Mouse (Mus musculus) forebrain, embryonic 14.5 days (tissue): ENCODE data around the gene Ncor2. TPM values are rescaled to one million over a fixed set of nuclear protein-coding genes. Genes with fewer than 3 reads are reported as not detected.

Source experiments
- ATAC-seq: fragments of 200-750 bp; cut with Nextera tagmentation; 2 replicates; pipeline ENCODE4 v1.8.0; 2017; ENCODE audit warnings: mild to moderate bottlenecking, moderate library complexity
- DNase-seq: peaks from one replicate; pipeline ENCODE4 v3.0.0-alpha.2; 2015; ENCODE audit warnings: low spot score
- H3K27ac ChIP-seq: fragments of 300-500 bp; sonication (generic); 2 replicates; pipeline ENCODE4 v1.5.1; 2014; ENCODE audit warnings: low read depth, mild to moderate bottlenecking, control low read depth, low read length, moderate library complexity
- H3K27me3 ChIP-seq: fragments of 300-500 bp; sonication (generic); replicated peaks from 2 replicates; pipeline ENCODE4 v1.6.1; 2014; ENCODE audit warnings: low read length, control low read depth, mixed read lengths; ENCODE audit not compliant: control insufficient read depth, insufficient read depth
- H3K36me3 ChIP-seq: fragments of 300-500 bp; sonication (generic); 2 replicates; pipeline ENCODE4 v1.6.1; 2014; ENCODE audit warnings: low read length, control low read depth; ENCODE audit not compliant: control insufficient read depth, insufficient read depth
- H3K4me1 ChIP-seq: fragments of 300-500 bp; sonication (generic); 2 replicates; pipeline ENCODE4 v1.6.1; 2014; ENCODE audit warnings: antibody characterized with exemption, low read length, control low read depth; ENCODE audit not compliant: control insufficient read depth, insufficient read depth
- H3K4me2 ChIP-seq: fragments of 300-500 bp; sonication (generic); 2 replicates; pipeline ENCODE4 v1.6.1; 2014; ENCODE audit warnings: mild to moderate bottlenecking, control low read depth, low read length
- H3K4me3 ChIP-seq: fragments of 300-500 bp; sonication (generic); 2 replicates; pipeline ENCODE4 v1.5.1; 2014; ENCODE audit warnings: low read depth, low read length, control low read depth
- H3K9ac ChIP-seq: fragments of 300-500 bp; sonication (generic); 2 replicates; pipeline ENCODE4 v1.6.1; 2014; ENCODE audit warnings: mild to moderate bottlenecking, low read length, control low read depth, moderate library complexity
- H3K9me3 ChIP-seq: fragments of 300-500 bp; sonication (generic); replicated peaks from 2 replicates; pipeline ENCODE4 v1.6.1; 2016; ENCODE audit warnings: low read length, control low read depth, mixed read lengths; ENCODE audit not compliant: control insufficient read depth
- WGBS: fragments of 180-500 bp; shearing (Covaris S2); extraction: QIAGEN DNeasy Blood & Tissue Kit; methylation state at CpG from one replicate; pipeline ENCODE4 v1.1.7; 2014; 5-methylcytosine and 5-hydroxymethylcytosine counted together
- polyA plus RNA-seq: library from polyadenylated mRNA; unstranded; fragments of >200 nt; fragmentation: Nextera tagmentation; extraction: Ambion mirVana; gene quantifications from 2 replicates; pipeline ENCODE4 v1.2.1, GENCODE M21; 2014

Ncor2 gene
- polyA plus RNA-seq, 1 experiment from 2014 or later = 15.1 TPM

- no peak for ATAC-seq
- Histone ChIP-seq H3K4me3 (peak overlapping the region; percentile 93), H3K36me3 (no peaks in the 10 kb centered on the region), H3K27ac (peak overlapping the region; percentile 81), H3K9ac (peak overlapping the region; percentile 91), H3K9me3 (no peaks in the 10 kb centered on the region), H3K27me3 (no peaks in the 10 kb centered on the region), H3K4me2 (peak overlapping the region; percentile 71), H3K4me1 (peaks cover 67% of the 10 kb centered on the region)
- no peak for DNase-seq
- WGBS = 57% methylated on average over 8 of the region's 9 CpGs
Measured at GRCm38 (mm10) chr5:125175673-125176369, 3.2 kb downstream of the Ncor2 start.

DNA sequence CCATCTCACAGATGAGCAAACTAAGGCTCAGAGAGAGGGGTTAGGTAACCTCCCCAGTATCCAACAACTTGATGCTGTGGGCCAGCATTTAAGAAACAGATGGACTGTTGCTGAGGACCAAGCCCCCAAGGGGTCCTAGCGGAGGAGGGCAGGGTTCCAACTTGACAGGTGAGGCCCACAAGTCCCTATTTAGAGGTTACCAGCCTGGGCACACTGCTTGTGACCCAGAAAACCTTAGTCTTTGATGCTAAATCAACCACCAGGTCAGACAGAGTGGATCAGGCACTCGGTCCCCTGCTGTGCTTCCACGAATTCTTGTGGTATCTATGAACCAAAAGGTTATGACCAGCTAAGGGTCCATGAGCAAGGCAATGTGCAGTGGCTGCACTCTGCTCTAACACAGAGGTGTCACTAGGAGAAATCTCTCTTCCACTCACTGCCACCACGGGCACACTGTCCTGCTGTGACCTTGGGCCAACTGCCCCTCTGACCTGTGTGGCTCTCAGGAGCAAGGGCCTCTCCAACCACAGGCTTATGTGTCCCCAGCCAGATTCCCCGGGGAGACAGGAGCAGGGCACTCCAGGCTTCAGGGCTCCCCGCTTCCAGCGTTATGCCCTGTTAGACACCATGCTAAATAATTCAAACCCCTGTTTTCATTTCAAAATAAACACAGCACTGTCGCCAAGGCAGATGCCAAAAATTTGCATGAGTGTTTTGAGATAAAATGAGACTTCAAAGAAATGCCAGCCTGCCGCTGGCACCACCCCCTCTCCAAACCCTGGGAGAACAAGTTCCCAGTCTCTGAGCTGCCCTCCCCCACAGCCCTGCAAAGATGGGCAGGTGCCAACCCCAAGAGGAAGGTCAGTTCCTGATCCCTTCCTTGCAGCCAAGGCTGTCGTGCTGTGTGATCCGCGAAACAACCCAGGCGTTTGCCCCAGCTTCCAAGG is 4.0 kb downstream of the Ncor2 start:
- H3K27me3 ChIP-seq = no peaks in the 10 kb centered on the region
- peak overlapping the region; percentile 2; the same call in 1 of the 2 replicates for H3K4me3 ChIP-seq
- DNase-seq = peak; percentile 72
- H3K9ac ChIP-seq = peak overlapping the region; percentile 91
- ATAC-seq = no peak
- WGBS = 41% methylated on average over 13 of the region's 13 CpGs
- peaks cover 74% of the 10 kb centered on the region for H3K4me1 ChIP-seq
- H3K36me3 ChIP-seq = no peaks in the 10 kb centered on the region
- H3K9me3 ChIP-seq = no peaks in the 10 kb centered on the region
- H3K27ac ChIP-seq = peak overlapping the region; percentile 81
- peak overlapping the region; percentile 71 for H3K4me2 ChIP-seq

DNA sequence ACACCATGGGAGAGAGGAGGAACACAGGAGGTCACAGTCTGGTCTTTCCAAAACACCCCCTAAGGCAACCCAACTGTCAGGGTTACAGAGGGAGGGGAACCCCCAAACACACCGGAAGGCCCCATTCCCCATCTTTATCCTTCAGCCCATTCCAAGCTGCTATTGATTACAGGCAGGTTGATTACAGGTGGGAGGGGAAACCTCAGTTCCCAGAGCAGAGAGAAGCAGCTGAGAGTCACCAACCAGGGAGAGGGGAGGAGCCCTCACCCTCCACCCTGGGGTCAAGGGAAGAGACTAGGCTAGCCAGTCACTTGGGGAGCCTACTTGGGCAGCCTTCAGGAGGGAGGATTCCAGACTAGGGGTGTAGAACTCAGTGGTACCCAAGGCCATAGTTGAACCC is 5.2 kb downstream of the Ncor2 start:
- no peak overlapping the region for H3K4me3 ChIP-seq
- WGBS = 90% methylated on average over 1 of the region's 1 CpGs
- no peaks in the 10 kb centered on the region for H3K9me3 ChIP-seq
- peaks cover 82% of the 10 kb centered on the region for H3K4me1 ChIP-seq
- no peaks in the 10 kb centered on the region for H3K27me3 ChIP-seq
- H3K9ac ChIP-seq = no peak overlapping the region
- H3K36me3 ChIP-seq = 0 out of 2 replicates have a peak, but pooled peaks cover 1% of the 10 kb centered on the region
- peak overlapping the region; percentile 86 for H3K27ac ChIP-seq
- ATAC-seq (no peak), DNase-seq (no peak)
- H3K4me2 ChIP-seq = no peak overlapping the region

DNA sequence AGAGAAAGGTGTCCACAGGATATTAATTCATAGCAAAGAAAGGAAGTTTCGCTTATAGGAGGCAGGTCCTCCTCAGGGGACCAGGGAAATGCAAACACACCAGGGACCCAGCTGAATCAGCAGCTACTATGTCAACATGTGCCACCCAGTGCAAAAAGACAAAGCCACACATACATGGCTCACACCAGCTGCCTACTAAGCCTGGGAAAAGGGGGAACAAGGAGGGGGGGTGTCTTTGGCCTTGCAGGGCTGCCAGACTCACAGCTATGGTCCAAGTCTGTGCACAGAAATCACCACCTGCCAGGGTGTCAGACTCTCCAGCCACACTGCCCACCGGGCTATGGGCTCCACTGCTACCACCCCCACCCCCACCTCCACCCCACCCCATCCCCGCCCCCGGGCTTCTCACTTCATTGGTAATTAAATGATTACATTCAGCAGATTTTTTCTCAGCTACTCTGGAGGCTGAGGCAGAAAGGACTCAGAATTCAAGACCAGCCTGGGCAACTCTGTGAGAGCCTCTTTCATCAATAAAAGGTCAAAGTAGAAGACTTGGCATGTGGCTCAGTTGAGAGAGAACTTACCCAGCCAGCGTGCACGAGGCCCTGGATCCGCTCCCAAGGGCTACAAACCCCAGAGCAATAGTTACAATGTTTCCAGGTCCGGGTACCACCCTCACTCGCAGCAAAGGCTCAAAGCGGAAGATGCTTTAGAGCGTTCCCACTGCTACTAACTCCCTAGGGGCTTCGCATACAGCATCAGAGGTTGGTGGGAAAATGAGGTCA is 6.0 kb downstream of the Ncor2 start:
- DNase-seq (peak; percentile 86), ATAC-seq (peak; percentile 71)
- Histone ChIP-seq H3K27me3 (no peaks in the 10 kb centered on the region), H3K9ac (peak overlapping the region; percentile 46), H3K9me3 (no peaks in the 10 kb centered on the region), H3K27ac (peak overlapping the region; percentile 86), H3K4me1 (peaks cover 82% of the 10 kb centered on the region), H3K36me3 (0 out of 2 replicates have a peak, but pooled peaks cover 2% of the 10 kb centered on the region), H3K4me3 (no peak overlapping the region), H3K4me2 (peak overlapping the region; percentile 19; the same call in 1 of the 2 replicates)
- WGBS = 33% methylated on average over 12 of the region's 12 CpGs

- DNase-seq = peak; percentile 34
- WGBS = 61% methylated on average over 6 of the region's 6 CpGs
- 0 out of 2 replicates have a peak, but pooled peaks cover 2% of the 10 kb centered on the region for H3K36me3 ChIP-seq
Measured at GRCm38 (mm10) chr5:125171259-125171658, 7.8 kb downstream of the Ncor2 start.

GRCm38 (mm10) chr5:125170107-125170842 is 8.7 kb downstream of the Ncor2 start:
- DNase-seq = no peak
- Histone ChIP-seq H3K4me2 (no peak overlapping the region), H3K27me3 (no peaks in the 10 kb centered on the region), H3K9me3 (no peaks in the 10 kb centered on the region), H3K27ac (no peak overlapping the region; the same call in 1 of the 2 replicates), H3K9ac (peak overlapping the region; percentile 21), H3K4me3 (no peak overlapping the region), H3K36me3 (0 out of 2 replicates have a peak, but pooled peaks cover 2% of the 10 kb centered on the region), H3K4me1 (peaks cover 65% of the 10 kb centered on the region)
- ATAC-seq = no peak
- 75% methylated on average over 11 of the region's 11 CpGs for WGBS

More at GRCm38 (mm10) chr5:125171259-125171658, 7.8 kb downstream of the Ncor2 start:
- H3K4me3 ChIP-seq = no peak overlapping the region
- ATAC-seq = no peak
- H3K9ac ChIP-seq = peak overlapping the region; percentile 36; the same call in 1 of the 2 replicates
- H3K4me2 ChIP-seq = no peak overlapping the region
- H3K27ac ChIP-seq = peak overlapping the region; percentile 86; the same call in 1 of the 2 replicates
- no peaks in the 10 kb centered on the region for H3K9me3 ChIP-seq
- peaks cover 70% of the 10 kb centered on the region for H3K4me1 ChIP-seq
- H3K27me3 ChIP-seq = no peaks in the 10 kb centered on the region

- Histone ChIP-seq H3K27me3 (no peaks in the 10 kb centered on the region), H3K36me3 (0 out of 2 replicates have a peak, but pooled peaks cover 2% of the 10 kb centered on the region), H3K4me2 (no peak overlapping the region), H3K9ac (no peak overlapping the region), H3K9me3 (no peaks in the 10 kb centered on the region), H3K27ac (no peak overlapping the region; the same call in 1 of the 2 replicates), H3K4me1 (peaks cover 68% of the 10 kb centered on the region), H3K4me3 (no peak overlapping the region)
- no peak for DNase-seq
- ATAC-seq = no peak
- 90% methylated on average over 7 of the region's 7 CpGs for WGBS
Measured at GRCm38 (mm10) chr5:125168101-125168500, 10.9 kb downstream of the Ncor2 start.

- no peak overlapping the region for H3K4me3 ChIP-seq
- H3K27me3 ChIP-seq = no peaks in the 10 kb centered on the region
- H3K4me2 ChIP-seq = no peak overlapping the region
- ATAC-seq (no peak), DNase-seq (no peak)
- H3K4me1 ChIP-seq = peaks cover 66% of the 10 kb centered on the region
- H3K9me3 ChIP-seq = no peaks in the 10 kb centered on the region
- peak overlapping the region; percentile 21; the same call in 1 of the 2 replicates for H3K27ac ChIP-seq
- H3K9ac ChIP-seq = no peak overlapping the region
- H3K36me3 ChIP-seq = 0 out of 2 replicates have a peak, but pooled peaks cover 2% of the 10 kb centered on the region
- WGBS = 74% methylated on average over 5 of the region's 5 CpGs
Measured at GRCm38 (mm10) chr5:125167524-125167923, 11.5 kb downstream of the Ncor2 start.
